ENCODE assay signal across 8 mouse cellular contexts in the genomic region with DNA sequence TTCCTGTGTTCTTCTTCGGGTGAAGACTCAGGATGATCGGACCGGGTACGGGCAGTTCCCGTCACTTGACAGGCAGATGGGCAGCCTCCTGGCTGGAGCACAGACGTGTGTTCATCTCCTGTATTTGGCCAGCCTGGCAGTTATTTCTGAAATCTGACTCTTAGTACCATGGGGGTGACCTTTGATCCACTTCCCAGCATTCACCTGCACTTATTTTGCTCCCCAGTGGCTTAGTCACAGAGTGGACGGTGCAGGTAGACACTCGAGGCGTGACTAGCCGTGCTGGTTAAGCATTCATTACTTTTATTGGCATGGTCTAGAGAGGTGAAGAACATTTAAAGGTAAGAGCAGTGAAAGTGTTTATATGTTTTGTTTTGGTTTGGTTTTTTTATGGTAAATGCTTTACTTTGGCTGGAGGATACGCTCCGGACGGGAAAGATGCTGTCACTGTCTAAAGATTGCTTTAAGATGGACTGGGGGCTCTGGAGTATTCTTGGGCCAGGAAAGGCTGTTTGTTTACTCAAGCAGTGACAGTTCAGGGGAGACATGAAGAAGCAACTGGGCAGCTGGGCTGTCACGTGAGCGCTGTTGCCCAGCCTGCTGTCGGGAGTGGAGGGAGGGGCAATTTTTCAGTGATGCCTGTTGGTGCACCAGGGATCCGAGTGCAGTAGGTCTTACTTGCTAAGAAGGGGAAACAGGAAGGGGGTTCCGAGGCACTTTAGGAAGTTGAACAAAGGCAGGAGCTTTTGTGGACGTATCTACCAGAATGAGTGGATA. TPM values are rescaled to one million over a fixed set of nuclear protein-coding genes. Genes with fewer than 3 reads are reported as not detected.
DNase-seq lines count a peak whose midpoint lies in the region; ATAC-seq and TF ChIP-seq lines count a peak whose summit lies in the region.
"Not testable (repeated sequence)": the region's sequence is repeated elsewhere in the genome, so short reads cannot be mapped to it uniquely, and the experiment has no call there.

No protein-coding gene starts in this region.

- not testable (repeated sequence) for TF ChIP-seq POLR2A in CH12.LX (IDR thresholded peaks at IDR 0.05; ENCODE audit: low read depth, low read length); kidney, adult 2 months (IDR thresholded peaks at IDR 0.05; ENCODE audit: low read depth, low read length)

- H3K9me3 ChIP-seq in CH12.LX (replicated peaks; ENCODE audit: low read length); heart, postnatal 0 days (replicated peaks; ENCODE audit: control insufficient read depth, low read length); lung, embryonic 14.5 days (ENCODE audit: low read depth, low read length); midbrain, embryonic 11.5 days (ENCODE audit: control insufficient read depth, low read length): not testable (repeated sequence)

- 48% methylated on average over 8 of the region's 19 CpGs for WGBS in heart, postnatal 0 days
- 17% methylated on average over 9 of the region's 19 CpGs for WGBS in kidney, adult 2 months
- WGBS in lung, embryonic 14.5 days = 24% methylated on average over 9 of the region's 19 CpGs
- 65% methylated on average over 9 of the region's 19 CpGs for WGBS in midbrain, embryonic 11.5 days

- dilution Hi-C loops in CH12.LX (cut with MboI; ENCODE audit: extremely low pct_ligation_motif_present, extremely low pct_unique_long_range_greater_than_20kb, low sequenced_read_pairs) = not testable (repeated sequence)

- H3K4me3 ChIP-seq in CH12.LX (replicated peaks in 1 of 3; ENCODE audit: low read depth in 2 of 3, low read length in 2 of 3, poor library complexity in 1 of 3); heart, postnatal 0 days (ENCODE audit: low read depth, low read length); lung, embryonic 14.5 days (ENCODE audit: low read depth, low read length); midbrain, embryonic 11.5 days (ENCODE audit: low read depth, low read length): not testable (repeated sequence)
- peak overlapping the region; percentile 50 for H3K4me3 ChIP-seq in kidney, adult 2 months (ENCODE audit: insufficient read depth, low read depth, low read length)

- not testable (repeated sequence) for H3K79me2 ChIP-seq in CH12.LX (replicated peaks; ENCODE audit: control insufficient read depth, extremely low read depth, insufficient read depth, poor library complexity, severe bottlenecking)

- ATAC-seq in heart, postnatal 0 days (ENCODE audit: insufficient read depth, low read depth) = peak; percentile 39
- ATAC-seq in lung, embryonic 14.5 days (ENCODE audit: insufficient read depth) = peak; percentile 61
- ATAC-seq in midbrain, embryonic 11.5 days (ENCODE audit: low FRiP score) = not testable (repeated sequence)

- in situ Hi-C loops in CH12.LX (cut with MboI; ENCODE audit: low pct_ligation_motif_present, low pct_unique_long_range_greater_than_20kb, low sequenced_read_pairs) = not testable (repeated sequence)

- not testable (repeated sequence) for H3K27ac ChIP-seq in CH12.LX (ENCODE audit: insufficient read depth, low read depth); heart, postnatal 0 days (ENCODE audit: low read depth); lung, embryonic 14.5 days (ENCODE audit: low read depth); midbrain, embryonic 11.5 days (ENCODE audit: low read depth, low read length)
- peak overlapping the region; percentile 91 for H3K27ac ChIP-seq in kidney, adult 2 months (ENCODE audit: insufficient read depth, low read depth, low read length)

- TF ChIP-seq EP300 in CH12.LX (IDR thresholded peaks at IDR 0.05; ENCODE audit: low read length); heart, postnatal 0 days (IDR thresholded peaks at IDR 0.05; ENCODE audit: low read depth): not testable (repeated sequence)

- not testable (repeated sequence) for TF ChIP-seq RAD21 in CH12.LX (IDR thresholded peaks at IDR 0.05; ENCODE audit: low read depth, low read length)

- H3K27me3 ChIP-seq in CH12.LX (replicated peaks) = peaks cover 32% of the 10 kb centered on the region
- not testable (repeated sequence) for H3K27me3 ChIP-seq in heart, postnatal 0 days (ENCODE audit: control insufficient read depth, insufficient read depth, low read length); kidney, adult 2 months (replicated peaks; ENCODE audit: control insufficient read depth, insufficient read depth, low read length); lung, embryonic 14.5 days (ENCODE audit: insufficient read depth, low read length); midbrain, embryonic 11.5 days (ENCODE audit: control insufficient read depth, insufficient read depth, low read length)

- not testable (repeated sequence) for H3K36me3 ChIP-seq in CH12.LX (replicated peaks in 1 of 2; ENCODE audit: control insufficient read depth in 1 of 2, insufficient read depth in 1 of 2, low read length in 1 of 2); heart, postnatal 0 days (replicated peaks; ENCODE audit: control insufficient read depth, insufficient read depth, low read length); kidney, adult 2 months (ENCODE audit: control insufficient read depth, insufficient read depth, low read length); lung, embryonic 14.5 days (ENCODE audit: insufficient read depth); midbrain, embryonic 11.5 days (ENCODE audit: control insufficient read depth, insufficient read depth, low read length)

- not testable (repeated sequence) for DNase-seq in CH12.LX (ENCODE audit: extremely low read depth); heart, postnatal 0 days (ENCODE audit: low spot score)
- peak; percentile 70 for DNase-seq in gastrocnemius, adult 18-20 months (ENCODE audit: low spot score)
- peak; percentile 85 for DNase-seq in kidney, adult 2 months
- peak; percentile 77 to 85 for DNase-seq in kidney, postnatal 36 days
- peak; percentile 58 for DNase-seq in lung, embryonic 14.5 days
- peak; percentile 73 for DNase-seq in midbrain, embryonic 11.5 days (ENCODE audit: low spot score, missing footprints)
- DNase-seq in yolk sac, embryonic 10.5 days (ENCODE audit: low spot score) = peak; percentile 48

- TF ChIP-seq CTCF in CH12.LX (conservative IDR thresholded peaks at IDR 0.05 in 1 of 2, IDR thresholded peaks at IDR 0.05 in 1 of 2; ENCODE audit: low read depth in 2 of 2, low read length in 2 of 2); heart, postnatal 0 days (IDR thresholded peaks at IDR 0.05; ENCODE audit: low read depth); kidney, adult 2 months (conservative IDR thresholded peaks at IDR 0.05; ENCODE audit: insufficient read depth, insufficient read length, low read depth, low read length); lung, embryonic 14.5 days (IDR thresholded peaks at IDR 0.05; ENCODE audit: low read depth): not testable (repeated sequence)

- H3K4me1 ChIP-seq in CH12.LX (ENCODE audit: control insufficient read depth in 1 of 2, insufficient read depth in 2 of 2); heart, postnatal 0 days (ENCODE audit: control insufficient read depth, insufficient read depth); lung, embryonic 14.5 days (ENCODE audit: insufficient read depth); midbrain, embryonic 11.5 days (ENCODE audit: control insufficient read depth, insufficient read depth, low read length): not testable (repeated sequence)
- H3K4me1 ChIP-seq in kidney, adult 2 months (ENCODE audit: control insufficient read depth, insufficient read depth, low read length) = peaks cover 18% of the 10 kb centered on the region

- not testable (repeated sequence) for H3K9ac ChIP-seq in CH12.LX (ENCODE audit: insufficient read depth, low read depth); heart, postnatal 0 days (replicated peaks; ENCODE audit: low read depth, low read length); lung, embryonic 14.5 days; midbrain, embryonic 11.5 days (ENCODE audit: low read length)

- H3K4me2 ChIP-seq in CH12.LX (ENCODE audit: insufficient read depth, low read depth, poor library complexity, severe bottlenecking); heart, postnatal 0 days (ENCODE audit: low read depth, low read length); lung, embryonic 14.5 days; midbrain, embryonic 11.5 days: not testable (repeated sequence)

TF ChIP-seq in CH12.LX, 34 proteins besides CTCF, POLR2A, EP300 and RAD21:
- TF ChIP-seq BHLHE40 (IDR thresholded peaks at IDR 0.05; ENCODE audit: low read depth, low read length) = 0 out of 2 replicates have a peak, but pooled peaks have one; percentile 9
TF ChIP-seq in CH12.LX: peak in this region for 1; not testable (repeated sequence) for 33.

RNA-seq across cellular contexts. Expression of a gene that starts 19.0 kb away (rescaled TPM):
- total RNA-seq in CH12.LX (2012; rRNA removed) (0.13 and 0.17 TPM in 2 replicates), CH12.LX (2014; rRNA removed) (not detected in 2 replicates)
- polyA plus RNA-seq in CH12.LX (2012; ENCODE audit: insufficient read length, low read depth) = 0.14 and 0.41 TPM in 2 replicates
- total RNA-seq in gastrocnemius, adult 18-20 months (2021) = 100 to 1,000 TPM; 414 to 460 TPM
- 64.7 and 83.8 TPM in 2 replicates for total RNA-seq in heart, postnatal 0 days (2014; rRNA removed; ENCODE audit: low replicate concordance)
- 33.7 and 39.0 TPM in 2 replicates for polyA plus RNA-seq in heart, postnatal 0 days (2015; fragmentation: Nextera tagmentation; extraction: Ambion mirVana)
- polyA plus RNA-seq in kidney, adult 2 months (2012; rRNA removed) = 72.2 and 78.4 TPM in 2 replicates
- polyA plus RNA-seq in lung, embryonic 14.5 days (2014; fragmentation: Nextera tagmentation; extraction: Ambion mirVana) = 32.6 and 33.8 TPM in 2 replicates
- 45.8 and 47.3 TPM in 2 replicates for polyA plus RNA-seq in midbrain, embryonic 11.5 days (2014; fragmentation: Nextera tagmentation; extraction: Ambion mirVana)

RNA-seq across cellular contexts. Expression of a gene that starts 23.3 kb away (rescaled TPM):
- total RNA-seq in CH12.LX (2012; rRNA removed) = 67.6 and 81.5 TPM in 2 replicates
- 208 and 255 TPM in 2 replicates for total RNA-seq in CH12.LX (2014; rRNA removed)
- polyA plus RNA-seq in CH12.LX (2012; ENCODE audit: insufficient read length, low read depth) = 97.9 and 98.4 TPM in 2 replicates
- total RNA-seq in gastrocnemius, adult 18-20 months (2021) = 10 to 100 TPM; 28.4 to 29.0 TPM
- 56.9 and 72.7 TPM in 2 replicates for total RNA-seq in heart, postnatal 0 days (2014; rRNA removed; ENCODE audit: low replicate concordance)
- polyA plus RNA-seq in heart, postnatal 0 days (2015; fragmentation: Nextera tagmentation; extraction: Ambion mirVana) = 96.9 and 107 TPM in 2 replicates
- polyA plus RNA-seq in kidney, adult 2 months (2012; rRNA removed) = 39.8 and 44.4 TPM in 2 replicates
- polyA plus RNA-seq in lung, embryonic 14.5 days (2014; fragmentation: Nextera tagmentation; extraction: Ambion mirVana) = 185 and 192 TPM in 2 replicates
- 223 and 239 TPM in 2 replicates for polyA plus RNA-seq in midbrain, embryonic 11.5 days (2014; fragmentation: Nextera tagmentation; extraction: Ambion mirVana)

Comparison
In these comparisons a context has a peak if more than half of its experiments do, and no peak if none do; other contexts are left out.
1. RNA of a gene that starts 19.0 kb away (polyA plus RNA-seq): 72.2 to 78.4 TPM in kidney, adult 2 months, 45.8 to 47.3 TPM in midbrain, embryonic 11.5 days, 33.7 to 39.0 TPM in heart, postnatal 0 days and 32.6 to 33.8 TPM in lung, embryonic 14.5 days; 0.14 to 0.41 TPM in CH12.LX; every median in the first group is over 10 times any median in the second.